Mouse (Mus musculus) intestine, embryonic 16.5 days (tissue): ENCODE measurements at regions not wholly inside any gene's neighbourhood (a gene's known extent, or its start where the extent isn't known, plus 50 kb on each side); places are given as distances from the start of the nearest gene placed in this dataset.
A peak's percentile ranks its signal among the peaks of the same experiment; 100 is the strongest.

Experiments
- ATAC-seq: fragments of 200-750 bp; cut with Nextera tagmentation; 2 replicates; pipeline ENCODE4 v1.8.0; 2017; ENCODE audit warnings: moderate TSS enrichment, moderate library complexity
- H3K27ac ChIP-seq: fragments of 300-500 bp; sonication (generic); 2 replicates; pipeline ENCODE4 v1.5.1; 2014; ENCODE audit warnings: mild to moderate bottlenecking, low read length
- H3K27me3 ChIP-seq: fragments of 300-500 bp; sonication (generic); replicated peaks from 2 replicates; pipeline ENCODE4 v1.6.1; 2014; ENCODE audit warnings: low read length, control low read depth, mixed read lengths; ENCODE audit not compliant: control insufficient read depth, insufficient read depth
- H3K36me3 ChIP-seq: fragments of 300-500 bp; sonication (generic); 2 replicates; pipeline ENCODE4 v1.6.1; 2014; ENCODE audit warnings: low read length, control low read depth; ENCODE audit not compliant: control insufficient read depth, insufficient read depth
- H3K4me1 ChIP-seq: fragments of 300-500 bp; sonication (generic); 2 replicates; pipeline ENCODE4 v1.6.1; 2014; ENCODE audit warnings: low read length, control low read depth, mixed read lengths; ENCODE audit not compliant: control insufficient read depth, insufficient read depth
- H3K4me2 ChIP-seq: fragments of 300-500 bp; sonication (generic); 2 replicates; pipeline ENCODE4 v1.6.1; 2014; ENCODE audit warnings: low read depth, low read length, control low read depth
- H3K4me3 ChIP-seq: fragments of 300-500 bp; sonication (generic); 2 replicates; pipeline ENCODE4 v1.5.1; 2014; ENCODE audit warnings: mild to moderate bottlenecking, low read length
- H3K9ac ChIP-seq: fragments of 300-500 bp; sonication (generic); 2 replicates; pipeline ENCODE4 v1.6.1; 2014; ENCODE audit warnings: low read depth, low read length
- H3K9me3 ChIP-seq: fragments of 300-500 bp; sonication (generic); 2 replicates; pipeline ENCODE4 v1.6.1; 2016; ENCODE audit warnings: low read length, control low read depth; ENCODE audit not compliant: control insufficient read depth
- WGBS: fragments of 180-500 bp; shearing (Covaris S2); extraction: QIAGEN DNeasy Blood & Tissue Kit; methylation state at CpG from one replicate; pipeline ENCODE4 v1.1.7; 2014; 5-methylcytosine and 5-hydroxymethylcytosine counted together

GRCm38 (mm10) chr11:48219157-48219556 is 230.4 kb upstream of the Sgcd start:
- no peaks in the 10 kb centered on the region for H3K9me3 ChIP-seq
- 74% methylated on average over 1 of the region's 1 CpGs for WGBS
- no peak overlapping the region for H3K4me3 ChIP-seq
- H3K9ac ChIP-seq: no peak overlapping the region
- no peak for ATAC-seq
- no peak overlapping the region for H3K4me2 ChIP-seq
- H3K36me3 ChIP-seq: no peaks in the 10 kb centered on the region
- H3K4me1 ChIP-seq: no peaks in the 10 kb centered on the region
- H3K27me3 ChIP-seq: no peaks in the 10 kb centered on the region
- no peak overlapping the region for H3K27ac ChIP-seq

DNA sequence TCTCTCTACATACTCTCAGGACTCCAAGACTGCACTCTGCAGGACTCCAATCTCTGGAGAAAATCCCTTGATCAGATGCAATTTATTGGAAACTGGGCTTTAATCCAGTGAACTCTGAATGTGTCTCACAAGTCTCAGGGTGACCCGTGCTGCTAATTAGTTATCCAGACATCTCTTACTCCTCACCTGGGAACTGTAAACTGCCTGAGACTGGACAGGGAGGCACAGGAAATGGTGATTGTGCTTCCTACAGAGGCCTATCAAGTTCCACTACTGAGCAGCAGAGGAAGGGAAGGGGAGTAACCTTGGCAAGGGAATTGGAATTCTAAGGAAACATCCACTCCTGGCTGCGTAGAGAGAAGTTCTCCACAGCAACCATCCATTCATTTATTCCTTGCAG is 228.0 kb upstream of the Sgcd start:
- Histone ChIP-seq H3K9me3 (no peaks in the 10 kb centered on the region), H3K4me2 (no peak overlapping the region), H3K4me3 (no peak overlapping the region), H3K4me1 (no peaks in the 10 kb centered on the region), H3K27me3 (no peaks in the 10 kb centered on the region), H3K36me3 (no peaks in the 10 kb centered on the region), H3K9ac (no peak overlapping the region), H3K27ac (no peak overlapping the region)
- 68% methylated on average over 2 of the region's 2 CpGs for WGBS
- no peak for ATAC-seq

DNA sequence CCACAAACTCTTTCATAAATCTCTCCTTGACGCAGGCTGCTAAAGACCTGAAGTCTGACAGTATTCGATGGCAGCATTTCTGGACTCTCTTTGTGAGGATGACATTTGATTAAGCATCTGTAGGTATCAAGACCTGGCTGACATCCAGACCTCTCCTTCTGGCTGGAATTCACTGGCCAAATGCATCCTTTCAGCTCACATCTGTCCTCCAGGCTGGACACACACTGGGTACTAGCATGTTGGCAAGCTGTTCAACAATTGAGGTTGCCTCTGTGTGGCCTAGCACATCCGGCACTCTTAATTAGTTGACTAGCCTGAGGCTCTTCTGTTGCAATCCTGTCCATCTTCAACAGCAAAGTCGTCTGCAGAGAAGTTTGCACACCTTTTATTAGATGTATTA is 197.8 kb upstream of the Sgcd start:
- H3K4me1 ChIP-seq: no peaks in the 10 kb centered on the region
- H3K27ac ChIP-seq: no peak overlapping the region
- no peak overlapping the region for H3K4me3 ChIP-seq
- H3K4me2 ChIP-seq: no peak overlapping the region
- 72% methylated on average over 4 of the region's 4 CpGs for WGBS
- no peak for ATAC-seq
- no peaks in the 10 kb centered on the region for H3K9me3 ChIP-seq
- no peaks in the 10 kb centered on the region for H3K36me3 ChIP-seq
- no peak overlapping the region for H3K9ac ChIP-seq
- no peaks in the 10 kb centered on the region for H3K27me3 ChIP-seq

GRCm38 (mm10) chr11:48178943-48179342 is 190.2 kb upstream of the Sgcd start:
- H3K9me3 ChIP-seq: no peaks in the 10 kb centered on the region

GRCm38 (mm10) chr11:48178174-48178573 is 189.4 kb upstream of the Sgcd start:
- Histone ChIP-seq H3K9ac (no peak overlapping the region), H3K27ac (no peak overlapping the region), H3K4me1 (no peaks in the 10 kb centered on the region), H3K9me3 (no peaks in the 10 kb centered on the region), H3K4me2 (no peak overlapping the region), H3K36me3 (no peaks in the 10 kb centered on the region), H3K27me3 (no peaks in the 10 kb centered on the region), H3K4me3 (no peak overlapping the region)
- 40% methylated on average over 3 of the region's 3 CpGs for WGBS
- ATAC-seq: no peak

More at GRCm38 (mm10) chr11:48178943-48179342, 190.2 kb upstream of the Sgcd start:
- no peaks in the 10 kb centered on the region for H3K4me1 ChIP-seq
- ATAC-seq: no peak
- H3K9ac ChIP-seq: no peak overlapping the region
- no peak overlapping the region for H3K4me3 ChIP-seq
- no peaks in the 10 kb centered on the region for H3K27me3 ChIP-seq
- no peaks in the 10 kb centered on the region for H3K36me3 ChIP-seq
- H3K27ac ChIP-seq: no peak overlapping the region
- H3K4me2 ChIP-seq: no peak overlapping the region

- no peak overlapping the region for H3K9ac ChIP-seq
- no peaks in the 10 kb centered on the region for H3K9me3 ChIP-seq
- WGBS: 33% methylated on average over 4 of the region's 4 CpGs
- peak; percentile 33; the same call in 1 of the 2 replicates for ATAC-seq
- H3K27ac ChIP-seq: no peak overlapping the region
- H3K4me1 ChIP-seq: no peaks in the 10 kb centered on the region
- H3K4me3 ChIP-seq: no peak overlapping the region
- no peaks in the 10 kb centered on the region for H3K36me3 ChIP-seq
- H3K27me3 ChIP-seq: no peaks in the 10 kb centered on the region
- H3K4me2 ChIP-seq: no peak overlapping the region
Measured at GRCm38 (mm10) chr11:48176451-48176850, 187.7 kb upstream of the Sgcd start.

DNA sequence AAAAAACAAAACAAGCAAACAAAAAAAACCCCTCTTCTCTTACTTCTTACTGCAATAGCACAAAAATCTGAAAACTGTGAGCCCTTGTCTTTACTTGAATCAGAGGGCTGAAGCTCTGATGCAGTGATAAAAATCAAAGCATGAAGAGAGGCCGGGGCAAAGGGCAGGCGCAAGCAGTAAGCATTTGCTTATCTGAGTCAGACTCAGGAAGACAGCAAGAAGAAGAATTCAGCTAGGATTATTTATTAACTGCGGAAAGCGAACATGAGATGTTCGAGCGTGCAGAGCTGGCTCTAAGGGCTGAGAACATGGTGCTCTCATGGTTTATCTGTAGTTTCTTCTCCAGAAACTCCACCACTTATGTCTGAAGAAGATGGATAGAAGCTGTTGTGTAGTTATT is 163.4 kb upstream of the Sgcd start:
- H3K9me3 ChIP-seq: no peaks in the 10 kb centered on the region
- WGBS: 33% methylated on average over 6 of the region's 6 CpGs
- H3K4me2 ChIP-seq: no peak overlapping the region
- no peaks in the 10 kb centered on the region for H3K27me3 ChIP-seq
- H3K36me3 ChIP-seq: no peaks in the 10 kb centered on the region
- ATAC-seq: peak; percentile 88
- H3K27ac ChIP-seq: no peak overlapping the region
- no peak overlapping the region for H3K4me3 ChIP-seq
- H3K9ac ChIP-seq: no peak overlapping the region
- no peaks in the 10 kb centered on the region for H3K4me1 ChIP-seq

DNA sequence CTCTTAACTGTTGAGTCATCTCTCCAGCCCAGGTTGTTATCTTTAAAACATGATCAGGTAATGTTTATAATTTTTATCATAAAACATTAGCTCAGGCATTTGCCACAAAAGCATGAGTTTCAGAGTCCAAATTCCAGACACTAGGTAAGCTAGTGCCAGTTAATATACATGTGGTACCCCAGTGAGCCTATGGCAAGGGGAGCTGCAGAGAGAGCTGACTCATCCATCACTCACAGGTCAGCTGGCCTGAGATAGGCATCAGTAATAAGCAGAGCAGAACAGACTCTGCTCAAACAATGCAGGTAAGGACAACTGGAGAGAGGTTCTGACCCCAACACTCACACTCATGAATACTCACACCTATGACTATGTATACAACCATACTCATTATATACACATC is 144.6 kb upstream of the Sgcd start:
- Histone ChIP-seq H3K9ac (no peak overlapping the region), H3K36me3 (no peaks in the 10 kb centered on the region), H3K9me3 (no peaks in the 10 kb centered on the region), H3K27ac (no peak overlapping the region), H3K27me3 (no peaks in the 10 kb centered on the region), H3K4me3 (no peak overlapping the region), H3K4me1 (no peaks in the 10 kb centered on the region), H3K4me2 (no peak overlapping the region)
- peak; percentile 84 for ATAC-seq

GRCm38 (mm10) chr11:48098063-48098462 is 109.3 kb upstream of the Sgcd start:
- ATAC-seq: no peak
- H3K9me3 ChIP-seq: no peaks in the 10 kb centered on the region
- 82% methylated on average over 3 of the region's 3 CpGs for WGBS
- H3K4me1 ChIP-seq: no peaks in the 10 kb centered on the region
- no peak overlapping the region for H3K4me2 ChIP-seq
- no peak overlapping the region for H3K9ac ChIP-seq
- H3K27me3 ChIP-seq: no peaks in the 10 kb centered on the region
- no peak overlapping the region for H3K4me3 ChIP-seq
- no peak overlapping the region for H3K27ac ChIP-seq
- no peaks in the 10 kb centered on the region for H3K36me3 ChIP-seq

GRCm38 (mm10) chr11:48097455-48097854 is 108.7 kb upstream of the Sgcd start:
- Histone ChIP-seq H3K27ac (no peak overlapping the region), H3K9me3 (no peaks in the 10 kb centered on the region), H3K4me2 (no peak overlapping the region), H3K36me3 (no peaks in the 10 kb centered on the region), H3K4me3 (no peak overlapping the region), H3K4me1 (no peaks in the 10 kb centered on the region), H3K9ac (no peak overlapping the region), H3K27me3 (no peaks in the 10 kb centered on the region)
- ATAC-seq: no peak
- WGBS: 94% methylated on average over 6 of the region's 6 CpGs
